Mouse (Mus musculus) brain, embryonic 18.5 days (tissue): ENCODE data around the gene Mov10l1.

Experiments
- DNase-seq: peaks from one replicate; pipeline ENCODE4 v3.0.0-alpha.2; 2012; ENCODE audit warnings: low read depth, low spot score

The Mov10l1 gene

GRCm38 (mm10) chr15:88982534-88983079, at the start of gene Mov10l1:
Gene Mov10l1 (plus strand): TSS chr15:88982909.
- DNase-seq: no peak

DNA sequence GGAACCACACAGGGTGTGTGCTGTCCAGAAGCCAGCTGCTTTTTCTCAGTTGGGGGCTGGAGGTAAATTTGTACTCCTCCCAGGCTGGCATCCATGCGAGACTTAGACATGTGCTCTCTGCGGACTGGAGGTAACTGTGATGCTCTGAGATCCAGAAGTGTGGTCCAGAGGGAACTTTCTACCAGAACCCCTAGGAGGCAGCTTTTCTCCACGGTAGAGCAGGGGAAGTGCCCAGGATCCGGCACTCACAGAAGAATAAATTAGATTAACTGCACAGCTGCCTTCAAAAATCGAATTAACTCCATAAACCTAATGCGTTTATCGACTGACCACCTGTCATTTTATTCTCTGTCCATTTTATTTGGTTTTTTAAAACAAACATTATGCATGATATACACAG, 48.6 kb upstream of the Mov10l1 start:
- DNase-seq: no peak

DNA sequence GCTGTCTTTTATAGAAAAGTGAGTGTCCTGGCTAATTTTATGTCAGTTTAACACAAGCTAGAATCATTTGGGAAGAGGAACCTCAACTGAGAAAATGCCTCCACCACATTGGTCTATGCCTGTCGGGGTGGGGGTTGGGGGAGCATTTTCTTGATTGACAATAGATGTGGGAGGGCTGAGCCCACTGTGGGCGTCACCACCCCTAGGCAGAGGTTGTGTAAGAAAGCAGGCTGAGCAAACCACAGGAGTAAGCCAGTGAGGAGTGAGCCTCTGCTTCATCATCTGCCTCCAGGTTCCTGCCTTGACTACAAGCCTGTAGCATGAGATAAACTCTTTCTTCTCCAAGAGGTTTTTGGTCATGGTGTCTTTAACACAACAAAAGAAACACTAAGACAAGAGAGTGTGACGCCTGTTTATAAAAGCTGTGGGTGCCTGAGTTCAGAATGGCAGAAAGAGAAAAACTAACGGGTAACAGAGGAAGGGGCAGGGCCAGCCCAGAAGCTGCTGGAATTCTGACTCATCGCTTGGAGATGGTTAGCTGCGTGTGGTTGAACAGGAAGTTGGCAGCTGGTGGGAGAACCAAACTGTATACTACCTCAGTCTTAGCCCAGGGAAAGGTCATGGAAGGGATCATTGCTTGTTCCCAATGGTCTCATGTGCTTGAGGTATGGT, 46.0 kb upstream of the Mov10l1 start:
- no peak for DNase-seq

DNA sequence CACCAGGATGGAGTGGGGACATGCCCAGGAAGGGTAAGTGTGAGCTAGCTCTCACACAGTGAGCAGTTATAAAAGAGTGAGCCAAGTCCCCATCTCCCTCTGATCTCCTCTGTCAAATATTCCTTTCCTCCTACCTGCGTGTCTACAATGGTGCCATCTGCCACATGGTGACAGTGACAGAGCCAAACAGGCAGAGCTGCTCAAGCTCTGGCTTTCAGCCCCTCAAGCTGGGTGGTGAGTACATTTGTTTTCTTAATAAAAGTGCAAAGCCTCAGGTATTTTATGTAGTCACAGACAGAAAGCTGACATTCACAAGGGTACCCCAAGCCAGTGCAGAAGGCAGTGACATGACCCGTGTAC, 45.4 kb upstream of the Mov10l1 start:
- DNase-seq: no peak

GRCm38 (mm10) chr15:88942783-88943182, 39.9 kb upstream of the Mov10l1 start:
- no peak for DNase-seq

GRCm38 (mm10) chr15:88943896-88944551, 38.7 kb upstream of the Mov10l1 start:
- DNase-seq: no peak

DNA sequence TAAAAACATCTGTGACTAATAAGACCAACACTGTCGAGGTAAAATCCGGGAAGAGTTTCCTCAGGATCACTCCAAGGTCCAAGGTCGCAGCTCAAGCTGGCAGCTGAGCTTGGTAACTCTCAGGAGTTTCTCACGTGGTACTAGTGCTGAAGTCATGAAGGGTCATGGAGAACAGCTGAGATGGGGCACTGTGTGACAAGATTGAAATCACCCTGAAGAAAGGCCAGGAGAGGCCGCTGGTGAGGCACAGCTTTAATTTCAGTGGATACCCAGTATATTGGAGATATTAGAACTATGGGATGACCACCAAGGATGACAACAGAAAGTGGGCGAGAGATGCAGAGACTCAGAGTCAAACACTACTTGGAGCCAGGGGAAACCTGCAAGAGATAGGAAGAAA, 35.9 kb upstream of the Mov10l1 start:
- no peak for DNase-seq

DNA sequence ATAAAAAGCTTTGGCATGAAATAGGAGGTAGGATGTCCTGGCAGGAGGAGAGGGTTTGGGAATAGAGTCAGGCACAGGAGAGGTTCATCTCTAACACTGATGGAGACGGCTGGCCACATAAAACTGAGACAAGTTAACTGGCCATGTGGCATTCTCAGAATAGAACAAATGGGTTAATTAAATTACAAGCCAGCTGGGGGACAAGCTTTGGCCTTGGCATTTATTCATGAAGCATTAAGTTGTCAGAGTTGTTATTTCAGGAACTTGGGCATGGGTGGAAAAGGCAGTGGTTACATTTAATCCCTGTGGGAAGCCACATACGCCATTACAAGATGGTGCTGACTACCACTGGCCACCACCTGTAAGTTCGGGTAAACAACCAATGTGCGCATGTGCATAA, 31.5 kb upstream of the Mov10l1 start:
- DNase-seq: no peak

GRCm38 (mm10) chr15:88954368-88955072, 28.2 kb upstream of the Mov10l1 start, which contains the start of gene Ttll8:
Gene Ttll8 (minus strand): TSS chr15:88954418.
- DNase-seq: no peak

GRCm38 (mm10) chr15:88955342-88955741, 27.4 kb upstream of the Mov10l1 start:
- DNase-seq: no peak

DNA sequence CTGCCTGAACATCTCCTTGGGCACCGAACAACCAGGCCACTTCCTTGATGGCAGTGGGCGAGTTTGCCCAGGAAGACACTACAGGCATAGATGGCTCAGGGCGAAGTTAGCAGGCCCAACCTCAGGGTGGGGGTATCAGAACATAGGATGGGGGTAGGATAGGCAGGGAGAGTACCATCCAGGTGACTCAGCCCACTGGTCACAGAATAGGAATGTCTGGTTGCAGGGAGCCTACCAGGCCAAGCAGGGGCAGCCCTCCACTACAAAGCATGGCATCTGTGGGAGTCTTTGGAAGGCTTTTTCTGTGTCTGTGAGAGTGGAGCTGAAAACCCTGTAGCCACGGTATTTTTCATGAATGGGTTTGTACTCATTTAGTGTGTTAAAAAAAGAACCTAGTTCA, 25.2 kb upstream of the Mov10l1 start:
- DNase-seq: no peak

DNA sequence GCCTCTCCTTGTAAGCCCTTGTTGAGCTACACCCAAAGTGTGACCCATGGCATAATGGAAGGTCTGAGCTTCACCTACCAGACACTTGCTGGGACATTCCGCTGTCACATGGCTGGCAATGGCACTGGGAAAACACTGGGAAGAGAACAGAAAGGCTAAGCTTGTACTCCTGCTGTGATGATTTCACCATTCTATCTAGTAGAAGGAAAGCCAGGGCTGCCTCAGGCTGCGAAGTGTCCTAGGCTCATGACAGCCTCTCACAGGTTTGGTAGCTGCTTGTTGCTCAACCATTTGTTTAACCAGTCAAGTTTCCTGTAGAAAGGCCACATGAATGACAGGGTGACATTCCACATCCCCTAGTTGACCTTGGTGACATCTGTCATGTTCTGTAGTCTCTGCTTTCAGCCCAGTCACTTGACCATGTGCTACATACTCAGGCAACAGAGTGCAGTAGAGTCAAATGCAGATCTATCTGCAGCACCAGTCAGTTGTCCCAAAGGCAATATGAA, 18.6 kb upstream of the Mov10l1 start:
- DNase-seq: no peak

- no peak for DNase-seq
Measured at GRCm38 (mm10) chr15:88972300-88972699, 10.4 kb upstream of the Mov10l1 start.

DNA sequence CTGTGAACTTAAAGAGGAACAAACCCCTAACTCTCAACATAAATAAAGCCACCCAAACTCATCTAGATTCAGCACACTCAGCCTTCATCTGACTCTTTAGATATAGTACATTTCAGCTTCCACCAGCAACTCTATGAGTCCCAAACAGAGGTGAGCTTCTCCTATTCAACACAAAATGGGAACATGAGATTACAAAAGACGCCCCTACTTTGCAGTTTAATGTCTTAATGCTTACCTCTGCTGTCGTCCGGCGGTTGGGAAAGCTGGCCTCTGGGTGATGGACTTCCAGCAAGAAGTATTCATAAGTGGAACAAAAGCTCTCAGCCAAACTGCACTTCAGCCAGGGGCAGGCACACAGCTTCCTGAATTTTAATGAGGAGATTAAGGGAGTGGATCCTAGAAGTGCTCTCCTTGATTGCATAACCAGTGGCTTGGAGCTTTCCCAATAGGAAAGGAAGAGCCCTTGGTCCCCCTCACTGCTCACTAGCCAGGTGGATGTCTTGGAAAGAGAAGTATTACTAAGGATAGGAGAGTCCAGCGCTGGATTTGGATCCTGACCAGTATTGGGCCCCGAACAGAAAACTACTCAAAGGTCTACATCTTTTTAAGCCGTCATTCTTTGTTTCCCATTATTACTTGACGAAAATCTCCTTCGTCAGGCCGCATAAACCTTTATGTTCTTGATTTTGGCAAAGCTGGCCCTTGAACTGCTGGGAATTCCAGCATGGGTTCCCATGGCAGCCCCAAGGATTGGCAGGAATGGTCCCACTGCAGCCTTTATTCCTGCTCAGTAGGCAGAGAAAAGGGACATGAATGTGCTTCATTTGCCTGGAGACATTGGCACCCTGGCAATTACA, 4.2 kb upstream of the Mov10l1 start, which contains the start of gene Mlc1:
TSS of gene Mlc1 (minus strand) at position 727 of the 857 bp plus-strand sequence.
- peak; percentile 47 for DNase-seq

DNA sequence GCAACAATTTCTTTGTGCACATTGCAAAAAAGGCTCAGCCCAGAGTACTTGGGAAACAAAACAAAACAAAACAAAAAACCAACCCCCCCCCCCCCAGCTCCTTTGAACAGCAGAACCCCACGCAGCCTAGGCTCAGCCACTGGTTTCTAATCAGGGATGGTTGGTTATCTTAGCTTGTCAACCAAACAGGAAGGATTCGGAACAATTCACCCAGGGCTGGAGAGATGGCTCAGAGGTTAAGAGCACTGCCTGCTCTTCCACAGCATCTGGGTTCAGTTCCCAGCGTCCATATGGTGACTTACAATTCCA, 3.6 kb upstream of the Mov10l1 start:
- DNase-seq: no peak

DNA sequence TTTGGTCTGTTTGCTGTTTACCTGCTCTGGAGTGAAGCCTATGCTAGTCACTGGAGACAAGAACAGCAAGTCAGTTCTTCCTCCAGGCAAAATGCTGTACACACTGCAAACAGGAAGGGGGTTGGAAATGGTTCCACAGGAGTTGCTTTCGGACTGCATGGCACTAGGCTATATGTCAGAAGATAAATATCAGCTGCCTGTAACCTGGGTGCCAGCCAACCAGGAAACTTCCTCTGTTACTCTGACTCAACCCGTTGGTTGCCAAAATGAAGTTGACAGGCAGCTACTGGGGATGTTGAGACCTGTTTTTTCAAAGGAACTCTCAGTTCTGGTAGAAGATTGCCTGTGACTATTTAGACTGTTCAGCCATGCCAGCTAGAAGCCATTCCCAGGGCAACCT, 6.5 kb downstream of the Mov10l1 start:
- no peak for DNase-seq

GRCm38 (mm10) chr15:88998636-88999035, 15.9 kb downstream of the Mov10l1 start:
- no peak for DNase-seq

DNA sequence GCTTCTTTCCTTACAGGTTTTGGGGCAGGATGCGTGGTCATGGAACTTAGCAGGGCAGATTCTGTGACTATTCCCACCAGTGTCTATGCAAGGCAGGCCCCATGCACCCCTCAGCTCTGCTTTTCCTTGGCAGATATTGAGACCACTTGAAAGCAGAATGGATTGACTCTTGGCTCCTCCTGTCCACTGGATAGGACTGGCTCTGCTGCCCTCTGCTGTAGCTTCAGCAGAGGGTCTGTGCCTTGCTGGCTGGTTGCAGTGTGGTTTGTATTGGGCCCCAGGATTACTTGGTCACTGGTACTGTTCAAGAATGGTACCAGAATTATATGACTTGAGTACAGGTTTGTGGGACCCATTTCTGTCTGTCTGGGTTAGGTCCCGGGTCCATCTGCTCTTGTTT, 16.4 kb downstream of the Mov10l1 start:
- no peak for DNase-seq

- DNase-seq: no peak
Measured at GRCm38 (mm10) chr15:89000367-89000766, 17.7 kb downstream of the Mov10l1 start.

DNA sequence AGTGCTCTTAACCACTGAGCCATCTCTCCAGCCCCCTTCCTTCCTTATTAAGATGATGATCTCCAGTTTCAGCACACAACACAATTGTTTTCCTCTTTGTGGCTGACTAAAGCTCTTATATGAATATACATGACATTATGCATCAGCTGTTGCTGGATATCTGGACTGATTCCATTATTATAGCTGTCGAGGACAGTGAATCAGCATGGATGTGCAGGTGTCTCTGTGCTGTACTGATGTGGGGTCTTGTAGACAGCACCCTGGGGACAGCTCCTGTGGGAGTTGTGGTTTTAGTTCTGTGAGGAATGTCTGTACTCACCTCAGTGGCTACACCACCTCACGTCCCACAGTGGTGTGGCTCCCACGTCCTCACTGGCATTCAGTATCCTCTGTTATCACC, 18.5 kb downstream of the Mov10l1 start:
- DNase-seq: no peak

DNA sequence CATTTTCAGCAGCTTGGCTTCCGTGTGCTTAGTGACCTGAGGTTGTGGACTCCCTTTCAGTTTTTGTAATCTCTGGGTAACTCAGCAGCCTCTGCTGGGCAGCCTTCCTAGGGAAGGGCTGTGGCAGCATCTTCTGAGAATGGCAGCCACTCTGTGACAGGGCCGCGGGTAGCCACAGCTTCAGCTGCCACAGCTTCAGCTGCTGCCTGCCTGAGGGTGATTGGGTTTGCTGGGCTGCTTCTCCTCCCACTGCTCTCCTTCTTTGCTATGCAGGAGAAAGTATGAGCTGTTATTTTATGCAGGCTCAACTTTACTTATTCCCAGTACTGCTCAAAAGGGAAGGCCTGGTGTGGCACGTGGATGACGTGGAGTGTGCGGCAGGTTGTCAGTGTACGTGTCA, 24.3 kb downstream of the Mov10l1 start:
- DNase-seq: no peak

- DNase-seq: no peak
Measured at GRCm38 (mm10) chr15:89007781-89008180, 25.1 kb downstream of the Mov10l1 start.
